Mouse (Mus musculus) yolk sac, embryonic 10.5 days (tissue): ENCODE results near the gene Wfdc21.

ENCODE experiments used
- DNase-seq: peaks from one replicate; pipeline ENCODE4 v3.0.0-alpha.2; 2017; ENCODE audit warnings: low spot score

The Wfdc21 gene

GRCm38 (mm10) chr11:83802166-83802565 is 55.4 kb downstream of the Wfdc21 start:
- no peak for DNase-seq
